Mouse (Mus musculus) mesoderm, embryonic 11.5 days (tissue): ENCODE results near the gene Hbp1.

ENCODE experiments used
- DNase-seq: peaks from one replicate; pipeline ENCODE4 v3.0.0-alpha.2; 2012; ENCODE audit warnings: low read depth, low spot score

Gene Hbp1

DNA sequence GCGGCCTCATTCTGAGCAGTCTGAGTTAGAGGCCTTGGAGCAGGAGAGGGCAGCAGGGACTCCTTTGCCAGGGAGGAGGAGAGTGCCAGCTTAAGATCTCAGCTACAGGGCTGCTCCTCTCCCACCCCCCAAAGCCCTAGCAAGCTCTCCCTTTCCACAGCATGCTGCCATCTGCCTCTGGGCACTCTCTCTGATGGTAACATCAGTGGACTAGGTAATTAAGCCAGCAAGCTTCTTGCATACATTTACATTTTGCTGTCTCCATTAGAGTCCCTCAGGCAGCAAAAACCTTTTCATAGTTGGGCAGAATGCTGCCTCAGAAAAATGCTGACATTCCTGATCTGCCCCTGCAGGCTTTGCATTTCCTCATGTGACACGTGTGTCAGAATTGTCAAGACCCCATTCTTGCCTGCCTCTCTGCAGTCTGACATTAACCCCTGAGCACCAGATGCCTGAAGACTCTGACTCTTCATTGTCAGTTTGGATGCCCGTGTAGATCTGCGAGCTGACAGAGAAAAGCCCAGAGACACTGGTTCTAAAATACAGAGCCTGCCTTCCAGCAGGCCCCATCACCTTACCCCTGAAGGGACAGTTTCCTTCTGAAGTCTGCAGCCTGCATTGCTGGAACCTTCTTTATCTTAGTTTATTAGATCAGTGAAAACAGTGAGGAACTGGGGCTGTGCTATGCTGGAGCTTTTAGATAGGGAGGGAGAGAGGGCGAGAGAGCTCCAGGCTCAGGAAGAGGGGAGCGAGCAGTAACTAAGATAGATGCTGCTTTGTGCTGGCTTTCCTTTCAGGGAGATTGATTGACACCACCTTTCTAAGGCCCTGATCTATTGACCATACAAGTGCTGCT is 44.4 kb downstream of the Hbp1 start:
- no peak for DNase-seq

DNA sequence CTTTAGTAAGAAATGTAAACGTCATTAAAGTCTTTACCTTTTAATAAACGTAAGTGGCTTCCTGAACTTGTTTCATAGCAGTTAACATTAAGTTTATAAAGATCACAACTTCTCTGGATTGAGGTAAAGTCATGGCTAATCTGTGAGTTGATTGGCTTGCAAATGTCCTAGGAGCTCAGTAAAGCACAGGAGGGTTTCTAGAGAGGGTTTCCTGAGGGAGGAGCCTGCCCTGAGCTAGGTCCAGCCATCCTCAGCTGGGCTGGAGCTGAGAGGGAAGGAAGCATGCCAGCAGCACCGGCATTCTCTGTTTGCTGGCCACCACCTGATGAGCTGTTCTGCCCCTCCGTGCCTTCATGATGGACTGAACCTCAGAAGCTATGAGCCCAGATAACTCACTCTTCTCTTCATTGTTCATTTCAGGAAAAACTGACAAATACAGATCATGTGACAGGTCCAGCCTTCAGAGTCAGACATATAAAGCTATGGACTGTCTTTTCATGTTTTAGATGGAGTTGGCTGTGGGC is 49.9 kb downstream of the Hbp1 start:
- no peak for DNase-seq

DNA sequence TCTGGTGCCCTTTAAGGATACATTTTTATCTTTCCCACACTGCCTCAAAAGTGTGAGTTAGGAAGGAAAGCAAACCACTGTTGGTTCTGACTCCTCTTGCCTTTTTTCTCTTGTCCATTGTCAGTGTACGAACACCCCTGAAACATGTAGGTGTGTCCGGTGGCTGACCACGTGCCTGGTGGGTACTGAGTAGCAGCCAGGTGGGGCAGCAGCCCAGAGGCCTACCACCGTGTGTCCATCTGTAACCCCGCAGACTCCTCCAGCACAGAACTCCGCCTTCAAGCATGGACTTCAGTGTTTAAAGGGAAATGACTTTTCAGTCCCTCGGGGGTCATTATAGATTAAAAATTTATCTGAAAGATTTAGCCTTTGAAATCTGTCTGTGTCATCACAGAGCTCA is 52.9 kb downstream of the Hbp1 start:
- DNase-seq, result no peak

DNA sequence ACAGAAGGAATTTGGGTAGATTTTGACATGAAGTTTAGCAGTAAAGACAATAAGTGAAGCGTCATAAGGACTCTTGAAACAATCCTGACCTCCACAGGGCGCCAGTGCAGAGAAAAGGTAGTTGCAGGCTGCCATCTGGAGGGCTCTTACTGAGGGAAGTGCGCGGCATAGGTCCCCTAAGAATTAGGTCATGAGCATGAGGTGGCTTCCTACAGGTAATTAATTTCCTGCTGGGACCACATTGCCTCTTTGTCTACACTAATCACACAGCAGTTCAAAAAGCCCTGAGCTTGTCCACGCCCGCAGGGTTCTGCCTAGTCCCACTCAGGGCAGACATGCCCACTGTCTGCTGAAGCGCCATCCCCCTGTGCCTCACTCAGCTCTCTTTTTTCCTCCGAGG is 53.3 kb downstream of the Hbp1 start:
- no peak for DNase-seq

DNA sequence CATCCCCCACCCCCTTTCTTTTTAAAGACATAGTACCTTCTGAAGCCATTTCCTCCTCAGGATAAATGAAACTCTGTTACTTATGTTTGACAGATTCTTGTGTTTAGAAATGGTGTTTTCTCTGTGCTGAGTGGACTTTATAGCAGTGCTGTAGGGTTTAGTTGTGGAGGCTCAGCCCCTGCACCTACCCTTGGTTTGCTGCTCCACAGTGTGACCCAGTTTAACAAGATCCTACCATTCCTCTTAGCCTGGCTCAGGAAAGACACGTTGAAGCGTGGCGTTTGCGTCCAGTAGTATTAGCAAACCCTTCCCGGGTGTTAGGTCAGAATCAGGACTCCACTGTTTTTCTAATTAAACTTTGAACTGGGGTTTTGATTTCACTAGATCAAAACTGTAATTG is 54.0 kb downstream of the Hbp1 start:
- no peak for DNase-seq

DNA sequence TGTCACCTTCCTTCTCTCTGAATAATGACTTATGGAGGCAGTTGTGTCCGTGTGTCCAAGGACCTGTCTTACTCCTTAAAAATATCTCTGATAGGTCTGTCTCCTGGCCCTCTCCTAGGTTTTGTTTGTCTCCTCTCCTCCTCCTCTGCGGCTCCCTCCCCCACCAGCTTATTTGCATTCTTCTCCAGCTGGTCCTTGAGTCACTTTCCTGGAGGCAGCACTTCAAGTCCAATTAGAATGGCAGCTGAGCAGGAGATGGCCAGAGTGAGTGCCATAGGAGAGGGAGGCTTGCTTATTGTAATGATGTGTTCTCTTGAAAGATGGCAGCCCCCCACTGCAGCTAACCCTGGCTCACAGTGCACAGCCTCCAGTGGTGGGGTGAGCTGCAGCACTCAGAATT is 54.4 kb downstream of the Hbp1 start:
- peak; percentile 30 for DNase-seq

DNA sequence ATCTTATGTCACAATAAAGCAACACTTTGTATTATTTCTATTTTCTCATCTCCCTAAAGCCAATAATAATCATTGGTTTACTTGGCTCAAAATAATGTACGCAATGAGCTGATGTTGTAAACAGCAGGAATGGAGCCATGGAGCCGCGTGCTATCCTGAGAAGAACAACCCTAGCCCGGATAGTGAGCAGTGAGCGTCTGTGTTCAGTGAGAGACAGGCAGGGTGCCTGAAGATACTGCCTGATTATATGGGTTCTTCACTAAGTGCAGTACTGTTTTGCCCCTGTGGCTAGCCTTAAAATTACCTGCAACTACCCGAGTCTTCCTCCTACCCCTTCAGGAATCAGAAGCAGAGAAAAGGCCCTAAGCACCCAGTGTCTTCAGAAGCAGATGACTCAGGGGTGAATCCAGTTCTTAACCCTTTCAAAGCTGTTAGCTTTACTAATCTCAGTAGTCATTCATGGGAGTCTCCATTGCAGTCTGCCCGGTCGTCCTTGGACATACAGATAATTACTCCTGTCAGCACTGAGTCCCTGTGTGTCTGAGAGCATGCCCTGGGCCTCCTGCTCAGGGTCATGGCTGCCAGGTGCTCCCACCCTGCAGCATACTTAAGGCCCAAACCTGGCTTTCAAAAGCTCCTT is 55.1 kb downstream of the Hbp1 start:
- DNase-seq, result no peak

DNA sequence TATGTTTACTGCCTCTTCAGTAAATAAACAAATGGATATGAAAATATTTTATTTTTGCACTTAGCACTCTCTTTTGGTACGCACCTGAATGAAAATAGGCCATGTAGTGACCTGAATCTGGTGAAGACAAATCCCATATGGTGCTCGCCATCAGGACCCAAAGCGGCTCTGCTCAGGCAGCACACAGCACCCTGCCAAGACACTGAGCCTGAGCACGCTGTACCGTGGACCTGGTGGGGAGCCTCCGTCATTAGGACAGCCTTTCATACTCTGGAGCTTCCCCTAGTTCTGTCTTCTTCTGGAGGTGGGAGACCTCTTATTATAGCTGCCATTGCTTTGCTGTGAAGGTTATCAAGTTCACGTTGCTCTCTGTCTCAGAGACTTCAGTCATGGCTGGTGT is 57.6 kb downstream of the Hbp1 start:
- no peak for DNase-seq

DNA sequence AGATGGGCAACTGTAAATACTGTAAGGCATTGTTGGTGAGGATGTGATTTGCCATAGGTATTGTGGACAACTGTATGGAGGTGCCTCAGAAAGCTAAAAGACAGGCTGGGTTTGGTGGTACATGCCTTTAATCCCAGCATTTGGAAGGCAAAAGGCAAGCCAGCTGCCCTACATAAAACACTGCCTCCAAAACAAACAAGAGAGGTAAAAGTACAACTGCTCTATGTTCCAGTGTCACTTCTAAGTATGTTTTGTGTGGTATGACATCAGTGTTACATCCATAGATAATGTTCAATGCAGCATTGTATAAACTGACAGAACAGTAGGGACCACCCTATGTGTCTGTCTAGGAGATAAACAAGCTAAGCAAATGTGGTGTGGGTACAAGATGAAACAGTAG is 58.3 kb downstream of the Hbp1 start:
- DNase-seq, result no peak

DNA sequence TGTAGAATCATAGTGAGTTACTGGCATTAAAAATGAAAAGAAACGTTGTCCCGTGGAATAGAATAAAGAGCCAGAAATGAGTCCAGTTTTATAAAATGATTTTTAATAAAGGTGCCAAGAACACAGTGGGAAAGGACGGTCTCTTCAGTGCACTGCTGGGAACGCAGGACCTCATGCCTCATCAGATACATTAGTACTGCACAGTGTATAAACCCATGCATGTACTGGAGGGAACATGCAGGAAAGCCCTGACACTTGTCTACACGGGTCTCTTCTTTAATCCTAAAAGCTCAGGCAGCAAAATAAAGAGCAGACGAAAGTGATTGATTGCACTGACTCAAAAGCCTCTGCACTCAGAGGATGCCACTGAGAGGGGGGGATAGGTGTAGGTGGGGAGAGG is 59.6 kb downstream of the Hbp1 start:
- no peak for DNase-seq

DNA sequence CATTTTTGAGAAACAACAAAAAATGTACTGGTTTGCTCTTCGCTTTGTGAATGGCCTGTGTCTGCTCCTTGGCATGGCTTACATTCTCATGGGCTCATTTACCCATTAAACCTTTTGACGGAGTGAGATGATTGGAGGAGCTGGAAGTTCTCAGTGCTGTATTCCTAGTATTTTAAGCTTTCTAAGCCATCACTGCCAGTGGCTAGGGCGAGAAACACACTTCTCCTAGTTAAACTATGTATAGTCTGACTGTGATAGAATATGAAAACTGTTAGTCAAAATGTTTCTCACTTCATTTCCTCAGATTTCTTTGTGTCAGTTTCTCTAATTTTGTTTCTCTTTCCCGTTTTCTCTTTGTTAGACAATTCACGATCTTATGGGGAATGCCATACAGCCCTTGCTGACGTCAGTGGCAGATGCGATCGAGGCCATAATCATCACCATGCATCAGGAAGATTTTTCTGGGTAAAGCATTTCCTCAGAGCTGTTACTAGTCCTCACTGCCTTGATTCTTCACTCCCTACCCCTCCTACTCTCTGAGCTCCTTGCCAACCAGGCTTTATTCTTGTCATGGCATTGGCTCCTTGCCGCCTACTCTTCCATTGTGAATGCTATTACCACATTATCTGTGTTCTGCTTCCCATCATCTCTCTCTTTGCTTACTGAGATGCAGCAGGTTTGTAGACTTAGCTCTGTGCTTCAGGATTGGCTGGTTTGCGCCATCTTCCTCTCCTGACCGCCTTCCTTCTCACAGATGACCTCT is 64.3 kb downstream of the Hbp1 start:
- DNase-seq, result no peak

DNA sequence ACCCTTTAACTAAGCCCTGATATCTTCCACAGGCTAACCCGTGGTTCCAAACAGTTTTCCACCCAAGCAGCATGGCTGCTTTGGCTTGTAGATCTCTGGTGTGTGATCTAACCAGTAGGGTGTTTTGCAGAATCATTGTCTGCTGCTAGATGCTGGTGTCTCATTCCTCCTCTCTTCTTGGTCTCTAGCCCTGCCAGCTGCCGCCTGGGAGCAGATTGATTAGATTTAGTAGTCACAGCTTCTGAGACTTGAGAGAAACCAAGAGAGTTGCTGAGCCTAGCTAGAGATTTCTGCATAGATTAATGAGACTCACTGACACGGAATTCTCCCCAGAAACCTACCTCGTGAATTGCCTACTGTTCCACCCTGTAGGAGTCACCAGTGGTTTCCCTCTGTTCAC is 65.3 kb downstream of the Hbp1 start:
- DNase-seq, result no peak

DNA sequence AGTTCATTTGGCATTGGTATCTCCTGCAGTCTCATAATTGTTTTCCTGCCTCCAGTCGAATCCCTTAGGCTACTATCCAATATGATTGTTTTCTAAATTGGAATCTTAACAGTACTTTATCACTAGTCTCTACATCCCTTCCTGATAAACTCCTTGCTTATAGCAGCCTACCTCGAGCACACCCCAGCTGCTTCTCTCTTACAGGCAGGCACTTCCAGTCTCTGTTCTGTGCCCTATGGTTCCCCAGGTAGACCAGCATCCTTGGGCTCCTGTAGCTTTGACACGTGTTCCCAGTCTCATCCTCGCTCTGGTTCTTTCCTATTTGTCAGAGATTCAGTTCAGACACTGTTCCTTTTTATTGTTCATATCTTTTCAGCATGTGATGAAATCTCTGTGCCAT is 66.0 kb downstream of the Hbp1 start:
- no peak for DNase-seq

DNA sequence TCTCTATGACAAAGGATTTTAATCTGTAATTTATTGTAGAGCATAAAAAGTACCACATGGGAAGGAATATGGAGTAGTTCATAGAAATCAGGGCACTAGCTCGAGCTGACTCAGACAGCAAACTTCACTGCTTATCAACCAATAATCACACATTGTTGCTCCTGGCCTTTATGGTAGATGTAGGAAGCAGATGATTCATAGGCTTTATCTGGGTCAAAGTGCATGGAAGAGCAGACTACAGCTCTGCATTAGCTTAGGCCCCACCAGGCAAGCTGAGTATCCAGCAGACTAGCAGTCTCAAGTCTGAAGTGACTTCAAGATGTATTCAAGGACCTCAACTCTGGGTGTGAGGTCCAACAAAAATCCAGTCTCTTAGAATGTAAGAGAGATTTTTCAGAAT is 67.6 kb downstream of the Hbp1 start:
- no peak for DNase-seq

DNA sequence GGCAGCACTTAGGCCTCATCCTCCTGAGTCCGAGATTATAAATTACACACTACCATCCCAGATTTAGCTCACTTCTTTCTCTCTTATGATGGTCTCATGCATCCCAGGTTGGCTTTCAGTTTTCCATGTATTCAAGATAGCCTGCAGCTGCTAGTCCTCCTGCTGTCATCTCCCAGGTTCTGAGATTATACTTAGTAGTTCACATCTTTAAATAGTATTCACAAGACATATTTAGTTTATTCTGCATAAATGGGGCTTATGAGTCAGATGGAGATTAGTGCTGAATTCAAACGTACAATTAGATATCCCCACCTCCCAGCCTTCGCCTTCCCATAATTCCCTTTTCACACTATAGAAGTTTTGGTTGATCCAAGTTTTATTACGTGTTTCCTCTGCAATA is 73.6 kb downstream of the Hbp1 start:
- DNase-seq, result no peak
